Mouse (Mus musculus) stomach, postnatal 0 days (tissue): ENCODE measurements around the gene Gpr183.

Source experiments
- CTCF ChIP-seq: IDR thresholded peaks from 2 replicates; pipeline ENCODE4 v1.5.1; 2016; ENCODE audit warnings: antibody characterized with exemption, low read depth, mild to moderate bottlenecking, moderate library complexity
- EP300 ChIP-seq: optimal IDR thresholded peaks from 2 replicates; pipeline ENCODE3; 2016; ENCODE audit warnings: antibody characterized with exemption

- TF ChIP-seq CTCF (no peak), EP300 (no peak)
These were observed 26.9 kb upstream of the Gpr183 start for GRCm38 (mm10) chr14:121991921-121992320.
